Mouse (Mus musculus): ENCODE measurements around the gene Arl8b.
"Not testable (repeated sequence)": the region's sequence is repeated elsewhere in the genome, so short reads cannot be mapped to it uniquely, and the experiment has no call there.

Arl8b gene

GRCm38 (mm10) chr6:108835765-108836691, 53.1 kb downstream of the Arl8b start:
- peak; percentile 63 for DNase-seq (ENCODE audit: low read depth)

GRCm38 (mm10) chr6:108837081-108837480, 54.2 kb downstream of the Arl8b start:
- no peak for DNase-seq (ENCODE audit: low read depth)

GRCm38 (mm10) chr6:108837958-108838357, 55.1 kb downstream of the Arl8b start:
- DNase-seq (ENCODE audit: low read depth) = no peak

- no peak for DNase-seq (ENCODE audit: low read depth)
Measured at GRCm38 (mm10) chr6:108839432-108839831, 56.5 kb downstream of the Arl8b start.

- no peak for DNase-seq (ENCODE audit: low read depth)
Measured at GRCm38 (mm10) chr6:108840861-108841640, 58.2 kb downstream of the Arl8b start.

GRCm38 (mm10) chr6:108843664-108844063, 60.8 kb downstream of the Arl8b start:
- DNase-seq (ENCODE audit: low read depth) = peak; percentile 85

- no peak for DNase-seq (ENCODE audit: low read depth)
Measured at GRCm38 (mm10) chr6:108844093-108844492, 61.2 kb downstream of the Arl8b start.

DNA sequence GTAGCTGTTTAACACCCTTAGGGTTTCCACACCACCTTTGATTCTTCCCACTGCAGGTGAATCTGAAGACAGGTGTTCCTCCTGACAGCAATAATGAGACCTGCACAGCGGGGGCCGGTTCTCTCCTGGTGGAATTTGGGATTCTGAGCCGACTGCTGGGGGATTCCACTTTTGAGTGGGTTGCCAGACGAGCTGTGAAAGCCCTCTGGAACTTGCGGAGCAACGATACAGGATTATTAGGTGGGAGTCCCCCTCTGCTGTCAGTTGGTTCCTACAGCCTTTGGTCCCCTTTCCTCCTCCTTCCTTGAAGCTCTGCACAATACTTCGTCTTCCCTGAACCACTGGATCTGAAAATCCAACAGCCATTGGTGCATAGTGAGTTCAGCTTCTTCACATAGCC, 61.9 kb downstream of the Arl8b start:
- no peak for DNase-seq (ENCODE audit: low read depth)

- DNase-seq (ENCODE audit: low read depth) = no peak
Measured at GRCm38 (mm10) chr6:108852088-108852670, 69.3 kb downstream of the Arl8b start.

DNA sequence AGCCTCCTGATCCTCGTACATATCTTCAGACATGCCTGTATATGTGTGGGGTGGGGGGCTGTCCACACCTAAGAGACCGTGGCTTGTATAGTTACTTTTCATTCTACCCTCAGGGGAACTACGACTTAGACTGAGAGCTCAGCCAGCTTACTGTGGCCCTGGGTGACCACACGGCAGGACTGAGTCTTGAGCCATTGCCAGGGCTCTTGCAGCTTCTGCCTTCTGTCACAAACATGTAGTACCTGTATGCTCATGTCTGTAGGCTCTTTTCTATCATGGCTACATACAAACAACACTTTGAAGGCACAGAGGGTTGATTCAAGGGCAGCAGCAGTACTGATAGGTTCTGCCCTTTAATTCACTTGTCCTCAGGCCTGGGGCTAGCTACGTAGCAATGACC, 70.1 kb downstream of the Arl8b start:
- DNase-seq (ENCODE audit: low read depth) = no peak

- DNase-seq (ENCODE audit: low read depth) = no peak
Measured at GRCm38 (mm10) chr6:108858583-108858982, 75.7 kb downstream of the Arl8b start.

DNA sequence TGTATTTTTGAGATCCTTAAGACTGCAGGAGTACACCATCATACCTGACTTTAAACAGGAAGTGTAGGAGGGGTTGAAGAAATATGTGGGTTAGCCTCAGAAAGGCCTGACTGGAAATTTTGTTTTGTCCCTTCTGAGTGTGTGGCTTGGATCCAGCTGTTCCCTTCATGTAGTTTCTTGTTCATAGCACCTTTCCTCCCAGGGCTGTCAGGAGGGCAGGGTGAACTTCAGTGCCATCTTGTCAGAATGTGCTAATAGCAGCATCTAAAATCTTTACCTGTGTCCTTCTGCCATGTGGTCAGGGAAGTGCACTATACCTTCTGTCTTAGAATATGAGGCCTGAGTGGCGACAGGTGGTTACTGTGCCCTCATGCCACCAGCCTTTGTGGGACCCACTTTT, 78.3 kb downstream of the Arl8b start:
- no peak for DNase-seq (ENCODE audit: low read depth)

DNA sequence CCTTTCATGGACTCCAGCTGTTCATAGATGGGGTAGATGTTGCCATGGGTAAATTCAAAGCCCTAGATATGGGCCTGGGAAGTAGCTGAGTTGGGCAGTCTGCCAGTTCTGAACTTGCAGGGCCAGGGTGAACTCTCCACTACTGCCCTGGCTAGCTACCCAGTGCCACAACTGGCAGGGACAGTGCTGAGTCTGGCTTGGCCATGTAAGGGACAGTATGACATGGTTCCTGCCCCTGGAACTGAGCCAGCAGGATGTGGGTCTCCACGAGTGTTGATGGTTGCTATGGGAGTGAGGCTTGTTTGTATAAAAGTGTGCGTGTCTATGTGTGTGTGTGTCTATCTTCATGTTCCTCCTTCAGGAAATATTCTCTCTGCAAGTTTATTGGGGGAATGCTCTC, 79.6 kb downstream of the Arl8b start:
- no peak for DNase-seq (ENCODE audit: low read depth)

GRCm38 (mm10) chr6:108866317-108866716, 83.4 kb downstream of the Arl8b start:
- no peak for DNase-seq (ENCODE audit: low read depth)

DNA sequence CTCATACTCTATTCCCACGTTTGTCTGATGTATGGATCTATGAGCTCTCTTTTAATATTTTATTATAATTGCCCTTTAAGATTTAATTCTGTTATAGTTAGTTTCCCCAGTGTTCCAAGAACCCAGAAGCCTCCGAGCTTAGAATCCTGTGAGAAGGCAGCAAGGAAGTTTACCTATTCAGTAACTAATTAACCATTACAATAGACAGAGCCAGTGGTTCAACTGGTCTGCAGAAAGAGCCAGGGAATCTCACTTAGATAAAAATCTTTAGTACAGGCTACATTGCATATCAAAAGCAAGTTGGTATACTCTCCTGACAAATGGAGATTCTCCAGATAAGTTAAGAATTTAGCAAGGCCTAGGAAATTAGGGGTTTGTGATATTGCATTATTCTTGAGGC, 86.1 kb downstream of the Arl8b start:
- DNase-seq (ENCODE audit: low read depth) = not testable (repeated sequence)

DNA sequence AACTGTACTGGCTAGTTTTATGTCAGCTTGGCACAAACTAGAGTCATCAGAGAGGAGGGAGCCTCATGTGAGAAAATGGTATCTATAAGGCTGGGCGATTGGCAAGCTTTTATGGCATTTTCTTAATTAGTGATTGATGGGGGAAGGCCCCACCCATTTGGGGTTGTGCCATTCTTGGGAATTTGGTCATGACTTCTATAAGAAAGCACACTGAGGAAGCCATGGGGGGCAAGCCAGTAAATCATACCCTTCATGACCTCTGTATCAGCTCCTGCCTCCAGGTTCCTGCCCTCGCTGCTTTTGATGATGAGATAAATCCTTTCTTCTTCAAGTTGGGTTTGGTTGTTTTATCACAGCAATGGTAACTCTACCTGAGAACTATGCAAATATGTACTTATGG, 87.5 kb downstream of the Arl8b start:
- no peak for DNase-seq (ENCODE audit: low read depth)

GRCm38 (mm10) chr6:108871251-108871650, 88.4 kb downstream of the Arl8b start:
- no peak for DNase-seq (ENCODE audit: low read depth)

Measured in fibroblast of lung, adult 2 months (primary cell).